Mouse (Mus musculus) liver, postnatal 0 days (tissue): ENCODE measurements around the gene Pclo.

ENCODE experiments used
- CTCF ChIP-seq: sonication (generic); IDR thresholded peaks from 2 replicates; pipeline ENCODE4 v1.5.1; 2016; ENCODE audit warnings: antibody characterized with exemption, low read depth
- EP300 ChIP-seq: IDR thresholded peaks from 2 replicates; pipeline ENCODE4 v1.6.1; 2016; ENCODE audit warnings: antibody characterized with exemption, low read depth, mild to moderate bottlenecking

- TF ChIP-seq CTCF (no peak), EP300 (no peak)
Observed at GRCm38 (mm10) chr5:14750882-14751281, 236.2 kb downstream of the Pclo start.
